Mouse (Mus musculus) ZHBTc4 (cell line): ENCODE measurements at regions not wholly inside any gene's neighbourhood (a gene's known extent, or its start where the extent isn't known, plus 50 kb on each side); places are given as distances from the start of the nearest gene placed in this dataset.

ENCODE experiments used
- DNase-seq: peaks from one replicate; pipeline ENCODE4 v3.0.0-alpha.2; 2011; ENCODE audit warnings: low read depth, low spot score

DNA sequence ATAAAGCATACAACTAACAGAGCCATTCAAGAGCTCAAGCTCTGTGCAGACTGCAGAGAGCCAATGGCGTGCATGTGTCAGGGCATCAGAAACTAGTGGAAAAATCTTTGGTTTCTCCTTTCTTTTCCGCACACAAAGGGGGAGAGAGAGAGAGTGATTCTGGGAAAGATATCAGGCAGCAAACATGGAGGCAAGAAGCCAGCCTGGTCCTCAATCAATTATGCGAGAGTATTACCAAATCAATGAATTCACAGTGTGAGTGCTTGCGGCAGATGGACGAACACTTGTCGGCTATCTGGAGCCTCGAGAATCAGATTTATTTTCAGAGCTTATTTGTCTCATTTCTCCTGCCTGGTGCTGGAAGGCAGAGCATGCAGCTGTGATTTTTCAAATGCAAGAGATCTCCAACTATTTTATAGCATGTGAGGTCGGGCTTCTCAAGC, 230.6 kb downstream of the Snx10 start:
- no peak for DNase-seq

DNA sequence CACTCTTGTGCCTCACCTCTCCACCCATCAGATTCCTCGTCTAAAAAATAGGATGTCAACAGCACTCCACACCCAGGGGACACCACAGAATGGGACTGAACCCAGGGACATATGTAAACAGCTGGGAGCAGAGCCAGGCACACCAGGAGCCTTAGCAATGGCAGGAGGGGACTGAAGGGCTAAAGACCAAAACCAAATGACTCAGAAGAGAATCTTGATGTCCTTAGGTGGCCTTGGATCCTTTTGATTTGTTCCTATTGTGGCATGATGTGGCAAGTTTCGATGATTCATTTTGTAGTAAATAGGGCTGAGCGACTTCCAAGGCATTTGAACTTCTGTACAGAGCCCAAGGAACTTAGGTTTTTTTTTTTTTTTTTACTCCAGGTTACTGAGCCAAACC, 233.4 kb downstream of the Snx10 start:
- DNase-seq = no peak

DNA sequence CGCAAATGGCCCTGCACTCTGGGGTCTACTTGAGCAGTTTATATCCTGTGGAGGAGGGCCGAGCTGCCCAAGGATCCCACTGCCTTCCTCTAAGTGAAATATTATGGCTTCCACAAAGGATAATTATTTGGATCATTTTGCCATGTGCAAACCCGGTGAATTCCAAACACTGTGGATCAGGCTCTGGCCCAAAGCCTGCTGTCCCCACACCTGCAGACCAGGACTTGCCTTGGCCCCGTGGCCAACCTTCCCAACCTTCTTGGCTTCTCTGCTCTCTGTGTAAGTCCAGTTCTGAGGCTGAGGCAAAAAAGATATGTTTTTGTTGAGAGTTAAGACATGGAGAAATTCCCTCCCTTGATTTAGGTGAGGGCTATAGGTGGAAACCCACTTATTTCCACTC, 234.0 kb downstream of the Snx10 start:
- DNase-seq = no peak

DNA sequence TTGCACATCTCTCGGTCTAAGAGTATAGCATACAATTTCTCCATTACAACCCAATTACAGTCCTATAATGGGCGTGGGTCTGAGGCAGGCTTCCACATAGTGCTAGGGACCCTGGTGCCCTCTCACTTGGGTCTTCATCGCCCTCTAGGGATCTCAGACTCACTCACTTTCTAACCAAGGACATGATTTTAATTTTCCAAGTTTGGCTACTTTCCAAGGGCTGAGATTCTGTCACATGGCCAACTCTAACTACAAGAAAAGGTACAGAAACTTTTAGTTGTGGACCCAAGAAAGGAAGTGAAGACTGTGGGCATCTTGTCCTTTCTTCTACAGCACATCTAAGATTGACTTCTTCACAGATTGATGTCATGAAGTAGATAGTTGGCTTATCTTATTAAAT, 235.1 kb downstream of the Snx10 start:
- no peak for DNase-seq

DNA sequence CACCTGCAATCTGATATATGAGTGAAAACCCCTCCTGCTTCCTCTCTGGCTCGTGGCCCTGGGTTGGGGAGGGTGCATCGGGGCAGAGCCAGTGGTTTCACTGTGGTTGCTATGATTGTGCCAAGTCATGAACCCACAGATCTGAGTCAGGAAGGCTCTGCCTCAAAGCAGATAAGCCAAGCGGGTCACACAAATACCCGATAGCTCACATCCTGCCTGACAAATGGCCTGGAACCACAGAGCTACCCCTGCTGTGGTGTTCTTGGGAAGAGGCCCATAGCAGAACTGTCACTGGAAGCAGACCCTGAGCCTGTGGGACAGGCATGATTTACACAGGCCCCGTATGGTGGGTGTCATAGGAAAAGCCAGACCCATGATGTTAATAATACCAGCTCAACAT, 236.7 kb downstream of the Snx10 start:
- no peak for DNase-seq

DNA sequence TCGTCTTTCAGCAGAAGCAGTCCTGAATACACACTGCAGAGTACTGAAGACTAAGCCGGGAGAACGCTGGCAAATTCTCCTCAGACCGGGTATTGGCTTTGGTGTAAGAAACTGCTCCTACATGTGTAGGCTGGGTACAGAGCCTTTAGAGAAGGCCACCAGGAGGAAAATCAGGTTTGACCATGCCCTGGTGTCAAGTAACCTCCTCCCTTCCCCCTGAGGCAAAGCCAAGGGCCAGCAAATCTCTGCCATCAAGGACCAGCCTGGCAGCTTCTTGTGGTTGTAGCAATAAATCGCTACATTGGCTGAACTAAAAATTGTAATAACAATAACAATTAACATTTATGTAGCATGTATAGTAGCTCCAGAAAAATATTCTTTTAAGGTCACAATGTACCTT, 237.8 kb downstream of the Snx10 start:
- no peak for DNase-seq

DNA sequence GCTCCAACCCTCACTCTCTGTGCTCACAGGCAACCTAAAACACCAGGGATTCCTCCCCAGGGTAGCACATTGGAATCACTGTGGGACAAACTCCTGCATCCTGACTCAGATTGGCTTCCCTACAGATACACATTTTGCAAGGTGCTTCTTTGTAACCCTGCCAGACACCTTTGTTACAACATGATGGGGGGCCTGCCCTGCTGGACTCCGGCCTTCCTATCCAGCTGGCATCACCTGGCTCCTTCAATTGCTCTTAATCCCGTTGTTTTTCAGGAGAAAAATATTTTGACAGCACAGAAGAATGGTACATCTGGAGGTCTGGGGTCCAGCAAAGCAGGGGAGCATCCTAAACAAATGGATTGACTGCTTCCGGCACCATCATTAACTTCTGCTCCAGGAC, 242.8 kb downstream of the Snx10 start:
- no peak for DNase-seq

DNA sequence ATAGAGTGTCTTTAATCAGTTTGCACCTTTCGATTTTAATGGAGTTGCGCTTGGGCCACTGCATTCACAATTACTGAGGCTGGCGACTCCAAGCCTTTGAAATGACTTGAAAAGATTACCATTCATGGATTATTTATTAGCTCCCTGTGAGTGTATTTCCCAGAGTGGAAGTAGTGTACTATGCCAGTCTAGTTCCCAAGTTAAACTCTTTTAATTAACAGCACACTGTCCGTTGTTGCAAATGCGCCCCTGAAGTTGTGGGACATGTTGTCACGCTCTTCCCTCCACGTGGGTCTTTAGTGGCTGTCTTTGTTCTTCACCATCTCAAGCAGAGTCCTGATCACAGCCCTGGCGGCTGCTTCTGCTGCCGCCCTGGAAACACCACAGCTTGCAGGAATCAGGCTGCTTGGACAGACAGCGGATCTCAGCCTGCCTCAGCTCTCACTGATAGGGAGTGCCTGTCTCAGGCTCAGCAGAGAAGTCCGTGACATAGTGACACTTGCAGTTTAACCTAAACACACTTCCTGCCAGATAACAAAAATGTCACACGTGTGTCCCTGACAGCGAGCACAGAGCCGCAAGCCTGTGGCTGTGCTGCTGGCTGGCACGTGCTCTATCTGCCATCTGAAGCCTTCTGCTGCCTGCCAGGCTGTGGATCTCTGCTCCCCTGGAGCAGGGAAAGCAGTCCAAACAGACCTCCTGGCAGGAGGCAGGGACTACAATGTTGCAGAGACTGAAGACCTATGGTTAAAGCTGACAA, 244.1 kb downstream of the Snx10 start:
- peak; percentile 42 for DNase-seq

DNA sequence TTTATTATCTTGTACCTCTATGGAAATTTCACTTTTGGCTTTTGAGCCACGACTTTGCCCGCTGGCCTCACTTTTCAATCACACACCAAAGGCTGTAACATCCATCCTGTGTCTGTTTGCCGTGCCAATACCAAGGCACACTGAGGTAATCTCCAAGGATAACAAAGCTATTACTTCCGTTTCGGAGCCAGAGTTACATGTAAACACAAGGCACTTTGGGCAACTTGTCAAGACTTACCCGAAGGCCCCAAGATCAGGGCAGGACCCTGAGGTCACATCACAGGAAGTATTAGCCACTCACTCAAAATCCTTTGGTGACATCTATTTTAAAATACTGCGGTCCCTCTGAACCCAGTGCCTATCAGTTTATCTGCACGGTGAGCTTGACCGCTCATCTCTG, 241.3 kb downstream of the Skap2 start:
- no peak for DNase-seq

DNA sequence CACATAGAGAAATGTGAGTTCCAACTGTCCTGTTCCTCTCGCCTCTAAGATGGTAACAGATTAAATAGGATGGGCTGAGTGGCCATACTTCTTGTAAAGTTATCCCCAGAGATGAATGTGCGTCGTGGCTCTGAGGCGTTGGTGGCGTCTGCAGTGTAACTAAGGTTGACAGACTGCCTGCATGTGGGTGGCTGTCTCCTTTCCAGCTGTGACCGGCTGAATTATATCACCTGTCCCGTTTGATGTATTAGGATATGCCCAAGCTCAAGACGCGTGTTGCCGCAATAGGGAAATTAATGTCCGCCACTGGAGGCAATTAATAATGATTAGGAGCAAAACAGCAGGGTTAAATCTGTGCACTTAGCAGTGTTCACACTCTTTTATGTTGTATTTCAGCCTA, 240.9 kb downstream of the Skap2 start:
- no peak for DNase-seq

DNA sequence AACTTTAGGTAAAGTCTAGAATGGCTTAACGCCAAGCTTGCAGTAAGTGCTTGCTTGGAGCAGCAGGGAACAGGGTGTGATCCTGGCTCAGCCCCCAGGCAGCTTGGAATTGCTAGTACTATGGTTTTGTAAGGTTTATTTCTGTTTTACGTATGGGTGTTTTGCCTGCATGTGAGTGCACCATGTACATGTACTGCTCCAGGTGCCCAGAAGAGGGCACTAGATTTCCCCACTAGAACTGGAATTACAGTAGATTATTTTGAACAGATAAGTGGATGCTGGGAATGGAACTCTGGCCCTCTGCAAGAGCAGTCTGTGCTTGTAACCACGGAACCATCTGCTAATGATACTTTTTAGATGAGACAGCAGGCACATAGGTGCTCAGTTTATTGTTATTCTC, 237.6 kb downstream of the Skap2 start:
- peak; percentile 69 for DNase-seq

DNA sequence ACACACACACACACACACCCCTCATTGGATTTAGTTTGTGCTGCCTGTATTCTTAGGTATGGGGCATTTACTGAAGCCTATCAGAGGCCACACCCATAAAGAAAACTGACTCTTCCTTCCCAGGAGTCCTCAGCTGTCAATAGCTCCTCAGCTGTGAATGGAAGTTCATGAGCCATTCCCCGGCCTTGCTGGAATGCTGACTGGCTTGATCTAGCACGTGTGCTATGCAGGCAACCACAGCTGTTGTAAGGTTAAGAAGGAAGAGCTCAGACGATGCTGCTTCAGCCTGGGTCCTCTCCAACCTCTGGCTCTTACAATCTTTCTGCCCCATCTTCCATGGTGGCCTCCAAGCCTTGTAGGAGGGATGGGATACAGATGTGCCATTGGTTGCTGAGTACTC, 226.7 kb downstream of the Skap2 start:
- DNase-seq = peak; percentile 24

DNA sequence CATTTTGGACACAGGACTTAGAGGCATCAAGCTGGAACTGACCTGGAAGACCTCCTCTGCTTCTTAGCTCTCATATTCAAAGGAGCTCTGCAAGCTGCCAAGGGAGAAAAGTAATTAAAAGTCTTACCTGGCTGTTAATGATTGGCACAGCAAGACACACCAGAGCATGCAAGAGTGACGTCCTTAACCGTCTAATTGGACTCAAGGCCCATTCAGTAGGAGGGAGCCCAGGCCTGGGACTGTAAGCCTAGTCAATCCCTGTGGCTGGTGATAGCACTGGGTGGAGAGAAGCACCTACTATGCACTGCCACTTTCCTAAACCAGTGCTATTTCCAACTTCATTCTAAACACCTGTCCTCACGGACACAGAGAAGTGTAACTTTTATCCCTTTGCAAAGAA, 225.5 kb downstream of the Skap2 start:
- DNase-seq = no peak

DNA sequence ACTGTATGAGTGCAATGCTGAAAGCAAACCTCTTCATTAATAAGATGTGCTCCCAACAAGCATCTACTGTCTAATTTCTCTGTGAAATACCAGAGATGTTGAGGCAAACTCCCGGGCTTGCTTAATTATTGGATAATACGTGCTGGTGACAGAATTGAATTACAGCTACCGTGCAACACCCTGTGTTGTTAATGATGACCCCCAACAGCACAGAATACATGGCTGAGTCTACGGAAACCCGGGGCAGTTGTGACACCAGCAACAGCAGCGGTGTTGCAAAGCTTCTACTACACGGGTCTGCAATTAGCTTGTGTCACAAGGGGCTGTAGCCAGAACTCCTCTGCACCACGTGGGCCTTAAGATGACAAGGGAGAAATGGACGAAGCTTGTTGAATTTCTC, 224.2 kb downstream of the Skap2 start:
- DNase-seq = no peak

DNA sequence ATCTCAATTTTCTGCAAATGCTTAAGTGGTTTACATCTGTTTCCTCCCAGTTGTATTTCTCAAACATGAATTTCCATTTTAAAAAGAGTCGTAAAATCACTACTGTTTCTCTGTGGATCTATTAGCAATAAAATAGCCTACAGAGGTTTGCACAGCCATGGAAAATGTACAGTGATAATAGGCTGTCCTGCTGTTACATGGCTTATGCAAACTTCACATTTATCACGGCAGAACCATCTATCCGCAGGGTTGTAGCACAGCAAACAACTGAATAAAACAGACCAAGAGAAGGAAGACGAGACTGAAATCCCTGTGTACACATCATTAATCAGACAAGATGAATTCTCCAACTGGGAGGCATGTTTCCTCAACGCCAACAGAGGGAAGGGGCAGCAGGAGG, 222.1 kb downstream of the Skap2 start:
- no peak for DNase-seq

DNA sequence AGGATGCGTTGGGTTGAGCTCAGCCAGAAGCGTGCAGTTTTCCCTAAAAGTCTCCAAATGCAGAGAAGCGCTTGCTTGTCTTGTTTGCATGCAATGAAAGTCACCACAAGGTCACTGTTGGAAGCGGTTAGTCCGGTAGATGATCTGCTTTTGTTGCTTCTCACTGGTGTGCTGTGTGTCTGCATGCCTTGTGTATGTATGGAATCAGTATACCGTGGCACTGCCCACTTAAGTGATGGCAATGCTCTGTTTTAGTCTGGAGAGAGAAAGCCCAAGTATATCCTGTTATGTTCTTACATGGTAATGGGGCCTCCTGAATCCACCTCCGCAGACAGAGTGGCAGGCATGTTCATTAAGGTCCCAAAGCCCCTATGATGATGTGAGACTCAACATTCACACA, 221.7 kb downstream of the Skap2 start:
- DNase-seq = no peak

DNA sequence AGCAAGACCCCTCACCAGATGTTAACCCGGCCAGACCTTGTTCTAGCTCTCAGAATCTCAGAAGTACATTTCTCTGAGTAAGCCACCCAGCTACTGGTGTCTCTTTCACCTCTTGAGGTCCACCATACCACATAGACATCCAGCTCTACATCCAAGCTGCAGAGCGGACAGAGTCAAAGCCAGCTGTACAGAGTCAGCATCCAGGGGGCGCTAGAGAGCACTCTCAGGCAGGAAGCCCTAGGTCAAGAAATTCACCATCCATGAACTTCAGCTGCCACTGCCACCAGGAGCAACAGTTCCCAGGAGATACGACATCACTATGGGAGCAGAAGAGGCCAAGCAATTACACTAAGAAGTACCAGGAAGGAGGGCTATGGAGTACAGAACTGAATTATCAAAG, 217.0 kb downstream of the Skap2 start:
- DNase-seq = peak; percentile 76

DNA sequence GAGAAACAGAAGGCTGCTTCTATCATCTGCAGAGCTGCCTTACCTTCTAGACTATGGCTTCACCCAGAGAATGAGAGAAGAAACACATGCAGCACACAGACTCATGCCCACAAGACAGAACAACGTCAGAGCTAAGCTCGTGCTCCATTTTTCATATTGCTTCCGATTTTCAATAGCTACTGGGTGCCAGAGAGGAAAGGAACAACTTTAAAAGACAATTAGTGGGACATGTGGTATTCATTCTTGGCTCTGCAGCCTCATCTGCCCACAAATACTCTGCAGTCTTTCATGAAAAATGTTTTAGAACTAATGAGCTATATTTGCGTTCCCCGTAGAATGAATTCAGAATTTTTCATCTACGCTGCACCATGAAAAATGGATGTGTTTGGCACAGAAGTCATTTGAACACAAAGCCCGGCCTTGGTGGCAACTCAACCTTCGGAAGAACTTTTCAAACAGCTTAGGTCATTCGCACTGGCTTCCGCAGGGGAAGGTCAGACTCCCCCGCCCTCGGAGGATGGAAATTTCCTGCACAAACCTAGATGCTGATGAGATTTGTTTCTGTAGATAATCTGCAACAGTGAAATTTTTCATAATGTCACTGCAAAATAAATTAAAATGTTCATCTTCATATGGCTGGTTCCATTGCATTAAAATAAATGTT, 213.6 kb downstream of the Skap2 start:
- no peak for DNase-seq

DNA sequence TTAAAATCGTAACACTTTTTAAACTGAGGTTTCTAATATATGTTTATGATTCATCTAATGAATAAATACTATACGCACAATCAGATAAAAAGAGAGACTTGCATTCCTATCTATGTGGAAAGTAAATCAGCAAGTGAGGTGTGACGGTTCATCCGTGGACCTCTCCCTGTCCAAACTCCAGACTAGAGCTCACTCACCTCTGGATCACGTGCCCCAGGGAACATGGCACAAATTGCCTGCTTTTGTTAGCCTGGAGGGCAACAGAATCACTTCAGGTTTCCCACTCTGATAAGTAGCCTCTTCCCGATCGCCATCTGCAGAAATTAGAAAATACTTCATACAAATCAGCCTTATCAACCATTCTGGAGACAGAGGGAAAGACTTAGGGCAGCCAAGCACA, 206.7 kb downstream of the Skap2 start:
- no peak for DNase-seq
